Mouse (Mus musculus): ENCODE data around the gene Gm20431.

- TF ChIP-seq MAFK (IDR thresholded peaks at IDR 0.05; ENCODE audit: insufficient read depth, low read depth, low read length), result no peak
- no peak for TF ChIP-seq ZC3H11A (IDR thresholded peaks at IDR 0.05; ENCODE audit: borderline replicate concordance, low read depth, low read length)
- TF ChIP-seq CHD2 (IDR thresholded peaks at IDR 0.05; ENCODE audit: low read depth, low read length), result no peak
- no peak for TF ChIP-seq HCFC1 (IDR thresholded peaks at IDR 0.05; ENCODE audit: borderline replicate concordance, insufficient read depth, low read length)
Measured at GRCm38 (mm10) chr2:167628872-167629271, 32.4 kb downstream of the Gm20431 start.

Measured in ES-E14 (cell line).